ENCODE assay signal across 32 mouse cellular contexts in genomic region chr9:72590861-72591260, GRCm38 (mm10).
"Had no signal": no experiment of that assay in that cellular context is flagged by ENCODE, and none has a peak within 500 bp of the region (broad histone marks: within the 10 kb centered on the region; RNA-seq: fewer than 3 reads in every experiment).

No protein-coding gene starts in this region.

- H3K4me3 ChIP-seq: limb, embryonic 10.5 days; limb, embryonic 12.5 days; limb, embryonic 13.5 days; limb, embryonic 15.5 days; liver, embryonic 12.5 days; liver, embryonic 13.5 days; liver, embryonic 15.5 days; lung, embryonic 15.5 days; megakaryocyte, embryonic 14.5 days; midbrain, embryonic 10.5 days; midbrain, embryonic 12.5 days; midbrain, embryonic 13.5 days; midbrain, embryonic 15.5 days; myocyte; neural tube, embryonic 12.5 days had no signal

- H3K4me2 ChIP-seq: limb, embryonic 12.5 days; limb, embryonic 13.5 days; limb, embryonic 15.5 days; liver, embryonic 11.5 days; liver, embryonic 12.5 days; liver, embryonic 13.5 days; liver, embryonic 15.5 days; lung, embryonic 14.5 days; lung, embryonic 15.5 days; midbrain, embryonic 11.5 days; midbrain, embryonic 12.5 days; midbrain, embryonic 13.5 days; midbrain, embryonic 15.5 days; neural tube, embryonic 12.5 days had no signal

- DNase-seq: left cerebral cortex, postnatal 4 days; liver; liver, embryonic 13.5 days; liver, postnatal 0 days; lung, adult 18-20 months; lung, adult 2 months; lung, embryonic 14.5 days; lung, postnatal 10 days; lung, postnatal 14 days; lung, postnatal 36 days; lung, postnatal 4 days; midbrain, embryonic 14.5 days had no signal

- ATAC-seq: liver, embryonic 12.5 days; liver, postnatal 0 days; lung, postnatal 0 days; midbrain, embryonic 13.5 days; midbrain, embryonic 15.5 days; midbrain, embryonic 16.5 days had no signal

- H3K36me3 ChIP-seq: limb, embryonic 15.5 days; liver, embryonic 13.5 days; liver, embryonic 15.5 days; lung, embryonic 15.5 days; midbrain, embryonic 15.5 days; neural tube, embryonic 12.5 days had no signal

- H3K27ac ChIP-seq: limb, embryonic 10.5 days; limb, embryonic 12.5 days; limb, embryonic 13.5 days; limb, embryonic 15.5 days; liver, embryonic 12.5 days; liver, embryonic 13.5 days; liver, embryonic 14.5 days; liver, embryonic 15.5 days; lung, embryonic 15.5 days; macrophage; midbrain, embryonic 10.5 days; midbrain, embryonic 12.5 days; midbrain, embryonic 13.5 days; midbrain, embryonic 15.5 days; neural tube, embryonic 12.5 days had no signal

- H3K4me1 ChIP-seq: limb, embryonic 10.5 days; limb, embryonic 12.5 days; limb, embryonic 13.5 days; limb, embryonic 15.5 days; liver, embryonic 12.5 days; liver, embryonic 13.5 days; liver, embryonic 15.5 days; lung, embryonic 15.5 days; megakaryocyte, embryonic 14.5 days; midbrain, embryonic 12.5 days; midbrain, embryonic 13.5 days; midbrain, embryonic 15.5 days; neural tube, embryonic 12.5 days had no signal

- H3K9me3 ChIP-seq: limb, embryonic 10.5 days; limb, embryonic 12.5 days; limb, embryonic 13.5 days; limb, embryonic 15.5 days; liver, embryonic 12.5 days; liver, embryonic 13.5 days; liver, embryonic 15.5 days; lung, embryonic 15.5 days; megakaryocyte, embryonic 14.5 days; midbrain, embryonic 10.5 days; midbrain, embryonic 12.5 days; midbrain, embryonic 13.5 days; midbrain, embryonic 15.5 days; neural tube, embryonic 12.5 days had no signal

- H3K27me3 ChIP-seq: limb, embryonic 12.5 days; limb, embryonic 13.5 days; limb, embryonic 15.5 days; liver, embryonic 12.5 days; liver, embryonic 13.5 days; liver, embryonic 15.5 days; lung, embryonic 15.5 days; megakaryocyte, embryonic 14.5 days; midbrain, embryonic 12.5 days; midbrain, embryonic 13.5 days; midbrain, embryonic 15.5 days; neural tube, embryonic 12.5 days had no signal

- H3K9ac ChIP-seq: limb, embryonic 12.5 days; limb, embryonic 13.5 days; limb, embryonic 15.5 days; liver, embryonic 12.5 days; liver, embryonic 13.5 days; liver, embryonic 14.5 days; liver, embryonic 15.5 days; liver, postnatal 0 days; lung, embryonic 14.5 days; lung, embryonic 15.5 days; midbrain, embryonic 12.5 days; midbrain, embryonic 13.5 days; midbrain, embryonic 15.5 days; neural tube, embryonic 12.5 days had no signal
